Mouse (Mus musculus) lung, adult 2 months (tissue): ENCODE measurements around the gene Colgalt2.

ENCODE experiments used
- CTCF ChIP-seq: fragments of 200-500 bp; IDR thresholded peaks from 2 replicates; pipeline ENCODE4 v1.5.1; 2011; ENCODE audit warnings: mild to moderate bottlenecking, low read length, control low read depth; ENCODE audit not compliant: insufficient read depth
- POLR2A ChIP-seq: fragments of 200-500 bp; IDR thresholded peaks from 2 replicates; pipeline ENCODE4 v1.6.1; 2011; ENCODE audit warnings: low read depth, mild to moderate bottlenecking, control low read depth, low read length, borderline replicate concordance; ENCODE audit errors: extremely low read depth

GRCm38 (mm10) chr1:152523292-152523691 lies 123.7 kb downstream of the Colgalt2 start:
- TF ChIP-seq CTCF (no peak), POLR2A (no peak)
